Mouse (Mus musculus) neural tube, embryonic 15.5 days (tissue): Measurements from ENCODE around the gene Gng7. TPM values are rescaled to one million over a fixed set of nuclear protein-coding genes. Genes with fewer than 3 reads are reported as not detected.
"Not testable (repeated sequence)": the region's sequence is repeated elsewhere in the genome, so short reads cannot be mapped to it uniquely, and the experiment has no call there.

Experiments
- ATAC-seq: fragments of 200-750 bp; cut with Nextera tagmentation; 2 replicates; pipeline ENCODE4 v1.8.0; 2017; ENCODE audit warnings: mild to moderate bottlenecking, moderate TSS enrichment, moderate library complexity; ENCODE audit not compliant: low FRiP score
- H3K27ac ChIP-seq: fragments of 300-500 bp; sonication (generic); replicated peaks from 2 replicates; pipeline ENCODE4 v1.5.1; 2015; ENCODE audit warnings: mild to moderate bottlenecking, inconsistent platforms
- H3K27me3 ChIP-seq: fragments of 300-500 bp; sonication (generic); replicated peaks from 2 replicates; pipeline ENCODE4 v1.6.1; 2015; ENCODE audit warnings: inconsistent platforms
- H3K36me3 ChIP-seq: fragments of 300-500 bp; sonication (generic); 2 replicates; pipeline ENCODE4 v1.6.1; 2015; ENCODE audit warnings: inconsistent platforms
- H3K4me1 ChIP-seq: fragments of 300-500 bp; sonication (generic); 2 replicates; pipeline ENCODE4 v1.6.1; 2015; ENCODE audit warnings: inconsistent platforms
- H3K4me2 ChIP-seq: fragments of 300-500 bp; sonication (generic); 2 replicates; pipeline ENCODE4 v1.6.1; 2015; ENCODE audit warnings: inconsistent platforms, mild to moderate bottlenecking, moderate library complexity
- H3K4me3 ChIP-seq: fragments of 300-500 bp; sonication (generic); replicated peaks from 2 replicates; pipeline ENCODE4 v1.5.1; 2015; ENCODE audit warnings: mild to moderate bottlenecking, inconsistent platforms
- H3K9ac ChIP-seq: fragments of 300-500 bp; sonication (generic); replicated peaks from 2 replicates; pipeline ENCODE4 v1.6.1; 2015; ENCODE audit warnings: mild to moderate bottlenecking, inconsistent platforms
- H3K9me3 ChIP-seq: fragments of 300-500 bp; sonication (generic); replicated peaks from 2 replicates; pipeline ENCODE4 v1.6.1; 2016; ENCODE audit warnings: inconsistent platforms
- WGBS: fragments of 180-500 bp; shearing (Covaris S2); methylation state at CpG from one replicate; pipeline ENCODE4 v1.1.7; 2015; ENCODE audit warnings: mixed read lengths; 5-methylcytosine and 5-hydroxymethylcytosine counted together
- polyA plus RNA-seq: library from polyadenylated mRNA; unstranded; fragments of >200 nt; fragmentation: Nextera tagmentation; extraction: Ambion mirVana; gene quantifications from 2 replicates; pipeline ENCODE4 v1.2.1, GENCODE M21; 2015

The Gng7 gene
- polyA plus RNA-seq, 1 experiment from 2014 or later = 24.9 TPM

- Histone ChIP-seq H3K4me3 (no peak overlapping the region), H3K4me2 (no peak overlapping the region), H3K27ac (no peak overlapping the region), H3K36me3 (no peaks in the 10 kb centered on the region), H3K4me1 (peaks cover 17% of the 10 kb centered on the region), H3K9ac (0 out of 2 replicates have a peak overlapping the region, but pooled peaks have one; percentile 7), H3K9me3 (no peaks in the 10 kb centered on the region), H3K27me3 (peaks cover 22% of the 10 kb centered on the region)
- 86% methylated on average over 1 of the region's 1 CpGs for WGBS
- ATAC-seq = no peak
Measured at GRCm38 (mm10) chr10:80991945-80992344, 22.8 kb downstream of the Gng7 start.

GRCm38 (mm10) chr10:80991007-80991406, 23.7 kb downstream of the Gng7 start:
- Histone ChIP-seq H3K9ac (no peak overlapping the region), H3K4me2 (no peak overlapping the region), H3K27me3 (peaks cover 31% of the 10 kb centered on the region), H3K36me3 (no peaks in the 10 kb centered on the region), H3K9me3 (no peaks in the 10 kb centered on the region), H3K27ac (no peak overlapping the region), H3K4me3 (no peak overlapping the region), H3K4me1 (peaks cover 17% of the 10 kb centered on the region)
- no peak for ATAC-seq
- 18% methylated on average over 3 of the region's 3 CpGs for WGBS

GRCm38 (mm10) chr10:80990406-80990805, 24.3 kb downstream of the Gng7 start:
- Histone ChIP-seq H3K27me3 (peaks cover 37% of the 10 kb centered on the region), H3K9ac (no peak overlapping the region), H3K4me2 (no peak overlapping the region), H3K27ac (no peak overlapping the region), H3K36me3 (no peaks in the 10 kb centered on the region), H3K4me3 (no peak overlapping the region), H3K9me3 (no peaks in the 10 kb centered on the region), H3K4me1 (peaks cover 23% of the 10 kb centered on the region)
- WGBS = 72% methylated on average over 7 of the region's 7 CpGs
- ATAC-seq = no peak

GRCm38 (mm10) chr10:80989854-80990253, 24.9 kb downstream of the Gng7 start:
- not testable (repeated sequence) for H3K4me2 ChIP-seq, H3K9ac ChIP-seq, H3K4me3 ChIP-seq, ATAC-seq, H3K27ac ChIP-seq, H3K36me3 ChIP-seq, H3K9me3 ChIP-seq
- WGBS = 58% methylated on average over 4 of the region's 4 CpGs
- Histone ChIP-seq H3K4me1 (peaks cover 22% of the 10 kb centered on the region), H3K27me3 (peaks cover 42% of the 10 kb centered on the region)

- Histone ChIP-seq H3K4me3 (no peak overlapping the region), H3K4me1 (peaks cover 21% of the 10 kb centered on the region), H3K27ac (no peak overlapping the region), H3K4me2 (no peak overlapping the region), H3K9ac (no peak overlapping the region), H3K9me3 (no peaks in the 10 kb centered on the region), H3K36me3 (no peaks in the 10 kb centered on the region), H3K27me3 (peaks cover 42% of the 10 kb centered on the region)
- WGBS = 77% methylated on average over 5 of the region's 6 CpGs
- no peak for ATAC-seq
Measured at GRCm38 (mm10) chr10:80989446-80989845, 25.3 kb downstream of the Gng7 start.

- H3K4me1 ChIP-seq = peaks cover 16% of the 10 kb centered on the region
- no peaks in the 10 kb centered on the region for H3K9me3 ChIP-seq
- no peaks in the 10 kb centered on the region for H3K36me3 ChIP-seq
- 12% methylated on average over 10 of the region's 10 CpGs for WGBS
- H3K4me2 ChIP-seq = no peak overlapping the region
- no peak overlapping the region for H3K27ac ChIP-seq
- peak; percentile 65; the same call in 1 of the 2 replicates for ATAC-seq
- H3K27me3 ChIP-seq = peaks cover 46% of the 10 kb centered on the region
- H3K4me3 ChIP-seq = no peak overlapping the region
- H3K9ac ChIP-seq = no peak overlapping the region
Measured at GRCm38 (mm10) chr10:80987709-80988441, 26.9 kb downstream of the Gng7 start.

- peaks cover 16% of the 10 kb centered on the region for H3K4me1 ChIP-seq
- H3K4me3 ChIP-seq = no peak overlapping the region
- H3K4me2 ChIP-seq = no peak overlapping the region
- no peaks in the 10 kb centered on the region for H3K9me3 ChIP-seq
- no peak overlapping the region for H3K27ac ChIP-seq
- H3K9ac ChIP-seq = no peak overlapping the region
- ATAC-seq = no peak
- WGBS = 71% methylated on average over 6 of the region's 6 CpGs
- peaks cover 46% of the 10 kb centered on the region for H3K27me3 ChIP-seq
- no peaks in the 10 kb centered on the region for H3K36me3 ChIP-seq
Measured at GRCm38 (mm10) chr10:80986754-80987153, 28.0 kb downstream of the Gng7 start.

GRCm38 (mm10) chr10:80985970-80986701, 28.6 kb downstream of the Gng7 start:
- ATAC-seq = no peak
- Histone ChIP-seq H3K4me3 (peak overlapping the region; percentile 26), H3K9me3 (no peaks in the 10 kb centered on the region), H3K36me3 (no peaks in the 10 kb centered on the region), H3K27me3 (peaks cover 46% of the 10 kb centered on the region), H3K4me2 (peak overlapping the region; percentile 51), H3K4me1 (peaks cover 16% of the 10 kb centered on the region), H3K27ac (no peak overlapping the region), H3K9ac (peak overlapping the region; percentile 21; the same call in 1 of the 2 replicates)
- 37% methylated on average over 13 of the region's 13 CpGs for WGBS

- Histone ChIP-seq H3K4me1 (peaks cover 16% of the 10 kb centered on the region), H3K9ac (peak overlapping the region; percentile 21; the same call in 1 of the 2 replicates), H3K4me3 (peak overlapping the region; percentile 26), H3K27ac (no peak overlapping the region), H3K9me3 (no peaks in the 10 kb centered on the region), H3K36me3 (no peaks in the 10 kb centered on the region), H3K4me2 (peak overlapping the region; percentile 51), H3K27me3 (peaks cover 46% of the 10 kb centered on the region)
- WGBS = 9% methylated on average over 37 of the region's 37 CpGs
- ATAC-seq = no peak
Measured at GRCm38 (mm10) chr10:80985241-80985969, 29.3 kb downstream of the Gng7 start.

- whole genome bisulfite sequencing = 90% methylated on average over 12 of the region's 12 CpGs
- Histone ChIP-seq H3K27me3 (peaks cover 46% of the 10 kb centered on the region), H3K4me2 (no peak overlapping the region), H3K27ac (no peak overlapping the region), H3K4me3 (no peak overlapping the region), H3K9ac (no peak overlapping the region), H3K36me3 (no peaks in the 10 kb centered on the region), H3K9me3 (no peaks in the 10 kb centered on the region), H3K4me1 (peaks cover 16% of the 10 kb centered on the region)
- ATAC-seq = no peak
Measured at GRCm38 (mm10) chr10:80984223-80984622, 30.5 kb downstream of the Gng7 start.

GRCm38 (mm10) chr10:80982381-80982780, 32.4 kb downstream of the Gng7 start:
- no peak overlapping the region for H3K27ac ChIP-seq
- no peak overlapping the region for H3K4me3 ChIP-seq
- ATAC-seq = no peak
- no peaks in the 10 kb centered on the region for H3K36me3 ChIP-seq
- 77% methylated on average over 4 of the region's 4 CpGs for WGBS
- no peaks in the 10 kb centered on the region for H3K9me3 ChIP-seq
- peaks cover 40% of the 10 kb centered on the region for H3K27me3 ChIP-seq
- H3K4me1 ChIP-seq = peaks cover 8% of the 10 kb centered on the region
- H3K4me2 ChIP-seq = no peak overlapping the region
- H3K9ac ChIP-seq = no peak overlapping the region
